ENCODE assay signal across 9 mouse cellular contexts in genomic region chr9:57950519-57950918, GRCm38 (mm10). TPM values are rescaled to one million over a fixed set of nuclear protein-coding genes. Genes with fewer than 3 reads are reported as not detected.
A peak's percentile ranks its signal among the peaks of the same experiment; 100 is the strongest.
DNase-seq lines count a peak whose midpoint lies in the region; ATAC-seq and TF ChIP-seq lines count a peak whose summit lies in the region.
"Had no signal": no experiment of that assay in that cellular context is flagged by ENCODE, and none has a peak within 500 bp of the region (broad histone marks: within the 10 kb centered on the region; RNA-seq: fewer than 3 reads in every experiment).

No protein-coding gene starts in this region.

- peaks cover 88% of the 10 kb centered on the region for H3K79me2 ChIP-seq in myocyte (ENCODE audit: control insufficient read depth, insufficient read depth)

- peaks cover 99% of the 10 kb centered on the region for H3K4me1 ChIP-seq in megakaryocyte, embryonic 14.5 days
- peaks cover 25% of the 10 kb centered on the region for H3K4me1 ChIP-seq in hindbrain, embryonic 14.5 days (replicated peaks; ENCODE audit: control insufficient read depth, insufficient read depth, low read length)

- WGBS in hindbrain, embryonic 14.5 days, result 36% methylated on average over 9 of the region's 9 CpGs

- no peak overlapping the region for H3K4me2 ChIP-seq in hindbrain, embryonic 14.5 days (replicated peaks)
- H3K4me2 ChIP-seq in myocyte (ENCODE audit: low read depth), result peak overlapping the region; percentile 67
- H3K4me2 ChIP-seq: lung, embryonic 15.5 days had no signal

- 0 out of 2 replicates have a peak overlapping the region, but pooled peaks have one; percentile 16 for H3K9ac ChIP-seq in hindbrain, embryonic 14.5 days
- H3K9ac ChIP-seq: lung, embryonic 15.5 days had no signal

- H3K36me3 ChIP-seq in megakaryocyte, embryonic 14.5 days (replicated peaks; ENCODE audit: low read length), result peaks cover 45% of the 10 kb centered on the region
- peaks cover 11% of the 10 kb centered on the region for H3K36me3 ChIP-seq in hindbrain, embryonic 14.5 days (replicated peaks; ENCODE audit: control insufficient read depth, insufficient read depth)
- H3K36me3 ChIP-seq in myocyte (ENCODE audit: control insufficient read depth, insufficient read depth), result no peaks in the 10 kb centered on the region
- H3K36me3 ChIP-seq: G1E; lung, embryonic 15.5 days had no signal

- no peaks in the 10 kb centered on the region for H3K9me3 ChIP-seq in megakaryocyte, embryonic 14.5 days
- no peaks in the 10 kb centered on the region for H3K9me3 ChIP-seq in hindbrain, embryonic 14.5 days (ENCODE audit: control insufficient read depth, low read length)
- H3K9me3 ChIP-seq: G1E; lung, embryonic 15.5 days had no signal

- peak; percentile 90 for DNase-seq in heart, adult 11 months
- DNase-seq in heart, adult 8-10 months (ENCODE audit: low spot score), result no peak
- DNase-seq in hindbrain, embryonic 14.5 days (ENCODE audit: low spot score), result no peak
- no peak for DNase-seq in lung, postnatal 36 days

- H3K27me3 ChIP-seq in megakaryocyte, embryonic 14.5 days (replicated peaks), result peaks cover 38% of the 10 kb centered on the region
- no peaks in the 10 kb centered on the region for H3K27me3 ChIP-seq in hindbrain, embryonic 14.5 days (ENCODE audit: control insufficient read depth, insufficient read depth, low read length)
- H3K27me3 ChIP-seq in myocyte (ENCODE audit: control insufficient read depth, insufficient read depth, insufficient read length), result no peaks in the 10 kb centered on the region

- H3K27ac ChIP-seq in hindbrain, embryonic 14.5 days, result no peak overlapping the region
- H3K27ac ChIP-seq: lung, embryonic 15.5 days had no signal

- H3K4me3 ChIP-seq in megakaryocyte, embryonic 14.5 days (replicated peaks), result peak overlapping the region; percentile 25
- no peak overlapping the region for H3K4me3 ChIP-seq in hindbrain, embryonic 14.5 days (replicated peaks; ENCODE audit: low read length)
- H3K4me3 ChIP-seq in myocyte, result no peak overlapping the region
- H3K4me3 ChIP-seq: lung, embryonic 15.5 days had no signal

- H3ac ChIP-seq in myocyte (ENCODE audit: control insufficient read depth, insufficient read length), result no peak overlapping the region

- no peak for TF ChIP-seq POLR2A in myocyte (IDR thresholded peaks at IDR 0.05; ENCODE audit: insufficient read length, low read depth)

- no peak for ATAC-seq in megakaryocyte, adult 5-6 weeks (ENCODE audit: poor library complexity, severe bottlenecking)
- no peak for ATAC-seq in hindbrain, embryonic 14.5 days (ENCODE audit: low FRiP score)

TF ChIP-seq in myocyte, 11 proteins besides CTCF, POLR2A, EP300 and RAD21:
- no peak for TF ChIP-seq POLR2AphosphoS2 (IDR thresholded peaks at IDR 0.05; ENCODE audit: insufficient read length, low read depth)
- no peak for TF ChIP-seq MYOD1 (IDR thresholded peaks at IDR 0.05; ENCODE audit: control insufficient read depth in 1 of 3, insufficient read length in 2 of 3, low read depth in 2 of 3)
- no peak for TF ChIP-seq CEBPB (IDR thresholded peaks at IDR 0.05; ENCODE audit: insufficient read depth, poor library complexity, severe bottlenecking)
- TF ChIP-seq REST (IDR thresholded peaks at IDR 0.05; ENCODE audit: insufficient read depth, insufficient read length), result no peak
- no peak for TF ChIP-seq USF1 (IDR thresholded peaks at IDR 0.05; ENCODE audit: low read depth)
- no peak for TF ChIP-seq MYOG (IDR thresholded peaks at IDR 0.05; ENCODE audit: control insufficient read depth in 1 of 3, insufficient read depth in 1 of 3, insufficient read length in 2 of 3, low read depth in 2 of 3)
- TF ChIP-seq E2F4 (IDR thresholded peaks at IDR 0.05; ENCODE audit: insufficient read depth), result no peak
- TF ChIP-seq TCF12 (IDR thresholded peaks at IDR 0.05; ENCODE audit: insufficient read depth, poor library complexity, severe bottlenecking), result no peak
- TF ChIP-seq MAX (IDR thresholded peaks at IDR 0.05; ENCODE audit: low read depth), result no peak
- TF ChIP-seq TCF3 (IDR thresholded peaks at IDR 0.05; ENCODE audit: insufficient read length, low read depth), result no peak
- no peak for TF ChIP-seq SRF (IDR thresholded peaks at IDR 0.05; ENCODE audit: control insufficient read depth, insufficient read length, low read depth)
TF ChIP-seq in myocyte: peak in this region for 0.

RNA-seq across cellular contexts. Expression of gene Sema7a, which starts 10.6 kb away (rescaled TPM):
- total RNA-seq in heart, adult 8-10 months (2022), result 10 to 100 TPM; 20.4 to 24.8 (median 24.5) TPM
- polyA plus RNA-seq in megakaryocyte, embryonic 14.5 days (2012; ENCODE audit: insufficient read depth, low replicate concordance), result 7.2 and 10.4 TPM in 2 replicates
- 1.1 and 1.4 TPM in 2 replicates for total RNA-seq in megakaryocyte, adult 5-6 weeks (2015)
- total RNA-seq in megakaryocyte, adult 5-6 weeks (2017), result 3.9 and 5.0 TPM in 2 replicates
- 6.3 and 7.3 TPM in 2 replicates for polyA plus RNA-seq in hindbrain, embryonic 14.5 days (2014; fragmentation: Nextera tagmentation; extraction: Ambion mirVana)
- polyA plus RNA-seq in myocyte (2012; fragmentation: generic; extraction: Trizol), result 27.4 TPM
- total RNA-seq: G1E had no signal

RNA-seq across cellular contexts. Expression of gene Ubl7, which starts 39.7 kb away (rescaled TPM):
- 10 to 100 TPM; 72.5 to 82.8 (median 80.1) TPM for total RNA-seq in heart, adult 8-10 months (2022)
- 138 and 474 TPM in 2 replicates for polyA plus RNA-seq in megakaryocyte, embryonic 14.5 days (2012; ENCODE audit: insufficient read depth, low replicate concordance)
- 82.3 and 95.7 TPM in 2 replicates for total RNA-seq in megakaryocyte, adult 5-6 weeks (2015)
- total RNA-seq in megakaryocyte, adult 5-6 weeks (2017), result 22.8 and 27.7 TPM in 2 replicates
- 151 and 160 TPM in 2 replicates for polyA plus RNA-seq in hindbrain, embryonic 14.5 days (2014; fragmentation: Nextera tagmentation; extraction: Ambion mirVana)
- polyA plus RNA-seq in myocyte (2012; fragmentation: generic; extraction: Trizol), result 62.0 TPM

RNA-seq across cellular contexts. Expression of gene Cyp11a1, which starts 55.7 kb away (rescaled TPM):
- under 1 TPM in 1 of 4 experiments, not detected in 3; 0.27 TPM for total RNA-seq in heart, adult 8-10 months (2022)
- 1.1 and 7.5 TPM in 2 replicates for polyA plus RNA-seq in megakaryocyte, embryonic 14.5 days (2012; ENCODE audit: insufficient read depth, low replicate concordance)
- 9.2 and 10.5 TPM in 2 replicates for total RNA-seq in megakaryocyte, adult 5-6 weeks (2015)
- 8.3 and 9.7 TPM in 2 replicates for total RNA-seq in megakaryocyte, adult 5-6 weeks (2017)
- polyA plus RNA-seq in hindbrain, embryonic 14.5 days (2014; fragmentation: Nextera tagmentation; extraction: Ambion mirVana), result 0.39 and 1.5 TPM in 2 replicates
- 0.11 TPM for polyA plus RNA-seq in myocyte (2012; fragmentation: generic; extraction: Trizol)
